Mouse (Mus musculus) embryonic facial prominence, embryonic 14.5 days (tissue): ENCODE measurements around the gene Dnmt3l. TPM values are rescaled to one million over a fixed set of nuclear protein-coding genes. Genes with fewer than 3 reads are reported as not detected.

Experiments
- ATAC-seq: fragments of 200-750 bp; cut with Nextera tagmentation; 2 replicates; pipeline ENCODE4 v1.8.0; 2017; ENCODE audit warnings: low read depth, moderate number of reproducible peaks, moderate TSS enrichment
- DNase-seq: peaks from one replicate; pipeline ENCODE4 v3.0.0-alpha.2; 2015; ENCODE audit warnings: low spot score
- H3K27ac ChIP-seq: fragments of 300-500 bp; sonication (generic); replicated peaks from 2 replicates; pipeline ENCODE4 v1.5.1; 2014; ENCODE audit warnings: low read depth, mild to moderate bottlenecking, low read length, moderate library complexity
- H3K27me3 ChIP-seq: fragments of 300-500 bp; sonication (generic); replicated peaks from 2 replicates; pipeline ENCODE4 v1.6.1; 2014; ENCODE audit warnings: low read length; ENCODE audit not compliant: control insufficient read depth, insufficient read depth
- H3K36me3 ChIP-seq: fragments of 300-500 bp; sonication (generic); 2 replicates; pipeline ENCODE4 v1.6.1; 2014; ENCODE audit warnings: low read length, mixed read lengths; ENCODE audit not compliant: control insufficient read depth, insufficient read depth
- H3K4me1 ChIP-seq: fragments of 300-500 bp; sonication (generic); 2 replicates; pipeline ENCODE4 v1.6.1; 2014; ENCODE audit warnings: antibody characterized with exemption, low read length; ENCODE audit not compliant: control insufficient read depth, insufficient read depth
- H3K4me2 ChIP-seq: fragments of 300-500 bp; sonication (generic); 2 replicates; pipeline ENCODE4 v1.6.1; 2014; ENCODE audit warnings: low read depth, mild to moderate bottlenecking, low read length, moderate library complexity, mixed read lengths
- H3K4me3 ChIP-seq: fragments of 300-500 bp; sonication (generic); 2 replicates; pipeline ENCODE4 v1.5.1; 2014; ENCODE audit warnings: low read depth, mild to moderate bottlenecking, low read length
- H3K9ac ChIP-seq: fragments of 300-500 bp; sonication (generic); 2 replicates; pipeline ENCODE4 v1.6.1; 2014; ENCODE audit warnings: low read depth, mild to moderate bottlenecking, low read length, moderate library complexity, mixed read lengths
- H3K9me3 ChIP-seq: fragments of 300-500 bp; sonication (generic); 2 replicates; pipeline ENCODE4 v1.6.1; 2016; ENCODE audit warnings: low read length; ENCODE audit not compliant: control insufficient read depth
- WGBS: fragments of 180-500 bp; shearing (Covaris S2); extraction: QIAGEN DNeasy Blood & Tissue Kit; methylation state at CpG from one replicate; pipeline ENCODE4 v1.1.7; 2014; 5-methylcytosine and 5-hydroxymethylcytosine counted together
- polyA plus RNA-seq: library from polyadenylated mRNA; unstranded; fragments of >200 nt; fragmentation: Nextera tagmentation; extraction: Ambion mirVana; gene quantifications from 2 replicates; pipeline ENCODE4 v1.2.1, GENCODE M21; 2014

Dnmt3l gene
- polyA plus RNA-seq, 1 experiment from 2014 or later, result not detected

GRCm38 (mm10) chr10:78042697-78043405 is 1.1 kb downstream of the Dnmt3l start:
- peaks cover 7% of the 10 kb centered on the region; the same call in 1 of the 2 replicates for H3K4me1 ChIP-seq
- H3K27me3 ChIP-seq, result no peaks in the 10 kb centered on the region
- DNase-seq, result no peak
- 0 out of 2 replicates have a peak overlapping the region, but pooled peaks have one; percentile 15 for H3K9ac ChIP-seq
- H3K4me2 ChIP-seq, result peak overlapping the region; percentile 40
- no peaks in the 10 kb centered on the region for H3K36me3 ChIP-seq
- H3K9me3 ChIP-seq, result no peaks in the 10 kb centered on the region
- no peak overlapping the region for H3K27ac ChIP-seq
- peak; percentile 9; the same call in 1 of the 2 replicates for ATAC-seq
- peak overlapping the region; percentile 8 for H3K4me3 ChIP-seq
- 60% methylated on average over 11 of the region's 14 CpGs for whole genome bisulfite sequencing

- no peaks in the 10 kb centered on the region for H3K27me3 ChIP-seq
- peak; percentile 60 for DNase-seq
- no peaks in the 10 kb centered on the region for H3K36me3 ChIP-seq
- H3K9me3 ChIP-seq, result no peaks in the 10 kb centered on the region
- peak within 1 kb of the TSS; percentile 15; the same call in 1 of the 2 replicates for H3K9ac ChIP-seq
- peak; percentile 65 for ATAC-seq
- 2% methylated on average over 18 of the region's 27 CpGs for WGBS
- H3K4me3 ChIP-seq, result peak within 1 kb of the TSS; percentile 8
- peaks cover 7% of the 10 kb centered on the region; the same call in 1 of the 2 replicates for H3K4me1 ChIP-seq
- peak within 1 kb of the TSS; percentile 40 for H3K4me2 ChIP-seq
- H3K27ac ChIP-seq, result no peak within 1 kb of the TSS
Measured at GRCm38 (mm10) chr10:78043406-78043836, 1.7 kb downstream of the Dnmt3l start, which contains the start of gene Aire. Aire (minus strand) TSS chr10:78043610.

GRCm38 (mm10) chr10:78044531-78044930 is 2.8 kb downstream of the Dnmt3l start:
- DNase-seq (no peak), ATAC-seq (no peak)
- Histone ChIP-seq H3K4me1 (peaks cover 7% of the 10 kb centered on the region; the same call in 1 of the 2 replicates), H3K4me3 (no peak overlapping the region), H3K9me3 (no peaks in the 10 kb centered on the region), H3K9ac (no peak overlapping the region), H3K27me3 (no peaks in the 10 kb centered on the region), H3K36me3 (no peaks in the 10 kb centered on the region), H3K27ac (no peak overlapping the region), H3K4me2 (no peak overlapping the region)
- WGBS, result 64% methylated on average over 1 of the region's 1 CpGs

GRCm38 (mm10) chr10:78046388-78046787 is 4.6 kb downstream of the Dnmt3l start:
- Histone ChIP-seq H3K4me3 (no peak overlapping the region), H3K27me3 (no peaks in the 10 kb centered on the region), H3K27ac (no peak overlapping the region), H3K4me2 (no peak overlapping the region), H3K9ac (no peak overlapping the region), H3K9me3 (no peaks in the 10 kb centered on the region), H3K4me1 (peaks cover 7% of the 10 kb centered on the region; the same call in 1 of the 2 replicates), H3K36me3 (no peaks in the 10 kb centered on the region)
- DNase-seq (no peak), ATAC-seq (no peak)
- WGBS, result 77% methylated on average over 4 of the region's 4 CpGs

- no peak overlapping the region for H3K4me3 ChIP-seq
- no peak overlapping the region for H3K27ac ChIP-seq
- DNase-seq (no peak), ATAC-seq (no peak)
- H3K36me3 ChIP-seq, result no peaks in the 10 kb centered on the region
- 80% methylated on average over 9 of the region's 10 CpGs for WGBS
- no peak overlapping the region for H3K9ac ChIP-seq
- no peaks in the 10 kb centered on the region for H3K9me3 ChIP-seq
- H3K4me2 ChIP-seq, result no peak overlapping the region
- no peaks in the 10 kb centered on the region for H3K27me3 ChIP-seq
- H3K4me1 ChIP-seq, result peaks cover 3% of the 10 kb centered on the region; the same call in 1 of the 2 replicates
Measured at GRCm38 (mm10) chr10:78048061-78048730, 6.4 kb downstream of the Dnmt3l start.

DNA sequence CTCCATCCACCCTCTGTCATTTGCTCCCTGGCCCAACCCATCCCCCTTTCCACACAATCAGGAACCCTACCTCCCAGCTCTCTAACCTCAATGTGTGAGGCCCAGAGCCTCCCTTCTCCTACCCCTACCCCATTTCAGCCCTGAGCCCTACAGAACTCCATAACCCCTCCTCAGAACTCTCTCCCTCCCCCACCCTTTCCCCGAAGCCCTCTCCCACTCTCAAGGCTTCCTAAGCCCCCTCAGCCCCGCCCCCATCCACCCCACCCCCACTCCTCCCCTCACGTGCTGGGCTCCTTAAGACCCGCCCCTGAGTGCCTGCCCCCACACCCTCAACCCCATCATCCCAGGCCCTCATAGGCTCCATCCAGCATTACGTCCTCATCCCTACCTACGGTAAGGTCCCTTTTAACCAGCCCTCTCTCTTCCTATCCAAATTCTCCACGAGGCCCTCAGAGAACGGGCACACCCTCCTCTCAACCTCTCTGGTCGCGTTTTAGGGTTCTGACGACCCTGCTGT is 7.8 kb downstream of the Dnmt3l start:
- H3K4me2 ChIP-seq, result no peak overlapping the region
- no peak overlapping the region for H3K4me3 ChIP-seq
- no peak for DNase-seq
- H3K36me3 ChIP-seq, result no peaks in the 10 kb centered on the region
- H3K27me3 ChIP-seq, result no peaks in the 10 kb centered on the region
- no peak overlapping the region for H3K27ac ChIP-seq
- no peaks in the 10 kb centered on the region for H3K9me3 ChIP-seq
- no peak overlapping the region for H3K9ac ChIP-seq
- H3K4me1 ChIP-seq, result no peaks in the 10 kb centered on the region
- 62% methylated on average over 11 of the region's 11 CpGs for WGBS
- no peak for ATAC-seq

GRCm38 (mm10) chr10:78054633-78055565 is 13.2 kb downstream of the Dnmt3l start:
- H3K9ac ChIP-seq, result no peak overlapping the region
- 0 out of 2 replicates have a peak, but pooled peaks cover 4% of the 10 kb centered on the region for H3K4me1 ChIP-seq
- no peak overlapping the region for H3K4me3 ChIP-seq
- ATAC-seq (no peak), DNase-seq (peak; percentile 33)
- 57% methylated on average over 18 of the region's 19 CpGs for WGBS
- no peaks in the 10 kb centered on the region for H3K9me3 ChIP-seq
- no peak overlapping the region for H3K27ac ChIP-seq
- H3K36me3 ChIP-seq, result no peaks in the 10 kb centered on the region
- H3K4me2 ChIP-seq, result no peak overlapping the region
- no peaks in the 10 kb centered on the region for H3K27me3 ChIP-seq

- DNase-seq (no peak), ATAC-seq (no peak)
- H3K4me1 ChIP-seq, result 0 out of 2 replicates have a peak, but pooled peaks cover 4% of the 10 kb centered on the region
- WGBS, result 88% methylated on average over 8 of the region's 8 CpGs
- H3K27me3 ChIP-seq, result no peaks in the 10 kb centered on the region
- no peak overlapping the region for H3K4me3 ChIP-seq
- no peak overlapping the region for H3K9ac ChIP-seq
- H3K27ac ChIP-seq, result no peak overlapping the region
- no peaks in the 10 kb centered on the region for H3K9me3 ChIP-seq
- no peak overlapping the region for H3K4me2 ChIP-seq
- H3K36me3 ChIP-seq, result no peaks in the 10 kb centered on the region
Measured at GRCm38 (mm10) chr10:78057056-78057455, 15.3 kb downstream of the Dnmt3l start.
